Mouse (Mus musculus) left cerebral cortex, postnatal 36 days (tissue): ENCODE measurements around the gene Ppm1h. TPM values are rescaled to one million over a fixed set of nuclear protein-coding genes. Genes with fewer than 3 reads are reported as not detected.

Experiments
- DNase-seq, 2 experiments: peaks; one replicate each; pipeline ENCODE4 v3.0.0; 2021 to 2022; ENCODE audit warnings: low spot score in 2 of 2, mixed read lengths in 1 of 2
- intact Hi-C: fragments of 180-260 bp; cut with DNase I; formaldehyde crosslinking; loops from one replicate; pipeline ENCODE4 v1.15.1; 2025
- total RNA-seq, 2 experiments: library from RNA; stranded (reverse); gene quantifications; 2 replicates each; pipeline ENCODE4 v1.2.3; 2021

The Ppm1h gene
- 100 to 1,000 TPM in 1 of 2 experiments, 10 to 100 TPM in 1; 95.4 to 106 TPM for total RNA-seq

- DNase-seq, result peak; percentile 67 to 81
- intact Hi-C loops, result loop anchor here (2.0 to 10.0 kb wide), 5 partner anchors 39 to 584 kb away; partner anchors contain the start of gene Rxylt1
Observed at GRCm38 (mm10) chr10:122678541-122679436, at the start of gene Ppm1h. TSS of gene Ppm1h (plus strand) at chr10:122678762.

- DNase-seq, result no peak
- intact Hi-C loops, result loop anchor here (2.0 kb wide), 1 partner anchor 18 kb away; no protein-coding TSS in a partner anchor
Observed at GRCm38 (mm10) chr10:122629003-122629402, 49.6 kb upstream of the Ppm1h start.

- intact Hi-C loops, result loop anchor here (2.0 kb wide), 1 partner anchor 17 kb away; no protein-coding TSS in a partner anchor
- no peak for DNase-seq
Observed at GRCm38 (mm10) chr10:122639879-122640278, 38.7 kb upstream of the Ppm1h start.

- intact Hi-C loops, result loop anchor here (2.0 kb wide), 1 partner anchor 19 kb away; no protein-coding TSS in a partner anchor
- DNase-seq, result no peak
Observed at GRCm38 (mm10) chr10:122641263-122641795, 37.2 kb upstream of the Ppm1h start.

GRCm38 (mm10) chr10:122642125-122642524, 36.4 kb upstream of the Ppm1h start:
- DNase-seq, result no peak
- intact Hi-C loops, result no loop called here

- intact Hi-C loops, result no loop called here
Observed at GRCm38 (mm10) chr10:122651932-122652331, 26.6 kb upstream of the Ppm1h start.

GRCm38 (mm10) chr10:122652578-122652977, 26.0 kb upstream of the Ppm1h start:
- intact Hi-C loops, result no loop called here
- DNase-seq, result no peak

More at GRCm38 (mm10) chr10:122651932-122652331, 26.6 kb upstream of the Ppm1h start:
- DNase-seq, result no peak

- intact Hi-C loops, result no loop called here
- DNase-seq, result no peak
Observed at GRCm38 (mm10) chr10:122665652-122666051, 12.9 kb upstream of the Ppm1h start.

GRCm38 (mm10) chr10:122671253-122671652, 7.3 kb upstream of the Ppm1h start:
- intact Hi-C loops, result loop anchor here (10.0 kb wide), 1 partner anchor 576 kb away; the partner anchor contains the start of gene Rxylt1
- no peak for DNase-seq

GRCm38 (mm10) chr10:122672044-122672443, 6.5 kb upstream of the Ppm1h start:
- DNase-seq, result no peak
- intact Hi-C loops, result loop anchor here (10.0 kb wide), 1 partner anchor 577 kb away; the partner anchor contains the start of gene Rxylt1

- intact Hi-C loops, result loop anchor here (2.0 to 10.0 kb wide), 6 partner anchors 38 to 585 kb away; partner anchors contain the start of gene Rxylt1
Observed at GRCm38 (mm10) chr10:122679437-122680045, 979 bp downstream of the Ppm1h start.

GRCm38 (mm10) chr10:122680387-122681084, 2.0 kb downstream of the Ppm1h start:
- intact Hi-C loops, result loop anchor here (2.0 kb wide), 1 partner anchor 44 kb away; no protein-coding TSS in a partner anchor
- peak; percentile 74 to 80 for DNase-seq

More at GRCm38 (mm10) chr10:122679437-122680045, 979 bp downstream of the Ppm1h start:
- peak; percentile 41 to 56 for DNase-seq

- intact Hi-C loops, result loop anchor here (2.0 kb wide), 1 partner anchor 44 kb away; no protein-coding TSS in a partner anchor
- no peak for DNase-seq
Observed at GRCm38 (mm10) chr10:122681085-122681408, 2.5 kb downstream of the Ppm1h start.

- intact Hi-C loops, result no loop called here
- no peak for DNase-seq
Observed at GRCm38 (mm10) chr10:122683819-122684330, 5.3 kb downstream of the Ppm1h start.

GRCm38 (mm10) chr10:122685297-122685696, 6.7 kb downstream of the Ppm1h start:
- no peak for DNase-seq
- intact Hi-C loops, result no loop called here

- intact Hi-C loops, result no loop called here
- DNase-seq, result no peak
Observed at GRCm38 (mm10) chr10:122685836-122686531, 7.4 kb downstream of the Ppm1h start.

- peak in 1 of 2 experiments; percentile 1 for DNase-seq
- intact Hi-C loops, result no loop called here
Observed at GRCm38 (mm10) chr10:122690698-122691097, 12.1 kb downstream of the Ppm1h start.

- intact Hi-C loops, result no loop called here
- DNase-seq, result no peak
Observed at GRCm38 (mm10) chr10:122693158-122693777, 14.7 kb downstream of the Ppm1h start.
